Mouse (Mus musculus): ENCODE results near the gene Tmem107. TPM values are rescaled to one million over a fixed set of nuclear protein-coding genes. Genes with fewer than 3 reads are reported as not detected.
A peak's percentile ranks its signal among the peaks of the same experiment; 100 is the strongest.

Gene Tmem107
- total RNA-seq, 2 experiments from 2014 or later = 10.4 to 48.9 TPM

DNA sequence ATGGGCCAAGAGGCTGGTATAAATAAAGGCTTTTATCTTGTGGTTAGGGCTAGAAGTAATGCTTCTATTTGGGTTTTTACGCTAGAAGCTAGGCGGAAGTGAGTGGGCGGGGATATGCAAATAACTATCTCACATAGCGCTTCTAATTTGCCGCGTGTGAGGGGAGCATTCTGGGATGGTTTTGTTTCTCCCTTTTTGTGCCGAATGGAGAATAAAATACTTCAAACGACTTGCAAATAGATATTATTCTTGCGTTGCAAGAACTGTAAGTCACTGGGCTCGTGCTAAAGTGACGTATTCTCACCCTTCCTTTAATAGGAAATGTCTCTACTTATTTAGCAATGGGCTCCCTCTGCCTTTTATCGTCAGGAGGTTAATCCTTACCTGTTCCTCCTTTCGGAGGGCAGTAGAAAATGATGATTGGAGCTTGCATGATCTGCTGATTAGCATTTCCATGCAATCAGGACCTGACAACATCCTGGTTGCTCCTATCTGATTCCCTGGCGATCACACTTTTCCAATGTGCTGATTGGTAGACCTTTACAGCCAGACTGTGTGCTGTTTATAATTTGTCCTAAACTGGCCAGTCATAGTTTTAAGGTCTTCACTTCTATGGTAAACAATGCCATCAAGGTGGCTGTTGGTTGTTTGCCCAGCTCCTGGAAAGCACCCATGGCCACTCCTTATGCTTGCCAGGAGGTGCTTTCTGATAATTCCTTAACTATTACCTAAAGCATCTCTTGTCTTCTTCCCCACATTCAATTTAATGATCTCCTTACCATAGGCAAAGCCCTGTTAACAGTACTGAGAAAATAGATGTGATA is 2.7 kb downstream of the Tmem107 start:
- peak; percentile 65 for ATAC-seq (replicated peaks; ENCODE audit: poor library complexity, severe bottlenecking)

- ATAC-seq (replicated peaks; ENCODE audit: poor library complexity, severe bottlenecking) = peak; percentile 11; the same call in 1 of the 2 replicates
Observed at GRCm38 (mm10) chr11:69073951-69074775, 3.6 kb downstream of the Tmem107 start.

- ATAC-seq (replicated peaks; ENCODE audit: poor library complexity, severe bottlenecking) = no peak
Observed at GRCm38 (mm10) chr11:69074776-69075069, 4.1 kb downstream of the Tmem107 start.

DNA sequence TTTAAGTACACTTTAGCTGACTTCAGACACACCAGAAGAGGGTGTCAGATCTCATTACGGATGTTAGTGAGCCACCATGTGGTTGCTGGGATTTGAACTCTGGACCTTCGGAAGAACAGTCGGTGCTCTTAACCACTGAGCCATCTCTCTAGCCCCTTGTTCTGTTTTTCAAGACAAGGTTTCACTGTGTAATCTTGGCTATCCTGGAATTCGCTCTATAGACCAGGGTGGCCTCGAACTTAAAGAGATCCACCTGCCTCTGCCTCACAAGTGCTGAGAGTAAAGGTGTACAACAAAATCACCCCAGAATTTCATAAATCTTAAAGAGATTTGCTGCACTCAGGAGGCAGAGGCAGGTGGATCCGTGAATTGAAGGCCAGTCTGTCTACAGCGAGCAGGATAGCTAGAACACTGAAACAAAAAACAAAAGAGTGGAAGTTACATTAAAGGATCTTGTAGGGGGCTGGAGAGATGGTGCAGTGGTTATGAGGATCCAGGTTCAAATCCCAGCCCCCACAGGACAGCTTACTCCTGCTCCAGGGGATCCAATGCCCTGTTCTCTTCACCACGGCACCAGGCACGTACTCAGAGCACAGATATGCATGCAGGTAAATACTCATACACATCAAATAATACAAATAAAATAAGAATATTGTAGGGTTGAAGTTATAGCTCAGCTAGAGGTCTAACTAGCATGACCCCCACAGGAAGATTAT is 5.3 kb downstream of the Tmem107 start:
- ATAC-seq (replicated peaks; ENCODE audit: poor library complexity, severe bottlenecking) = no peak

DNA sequence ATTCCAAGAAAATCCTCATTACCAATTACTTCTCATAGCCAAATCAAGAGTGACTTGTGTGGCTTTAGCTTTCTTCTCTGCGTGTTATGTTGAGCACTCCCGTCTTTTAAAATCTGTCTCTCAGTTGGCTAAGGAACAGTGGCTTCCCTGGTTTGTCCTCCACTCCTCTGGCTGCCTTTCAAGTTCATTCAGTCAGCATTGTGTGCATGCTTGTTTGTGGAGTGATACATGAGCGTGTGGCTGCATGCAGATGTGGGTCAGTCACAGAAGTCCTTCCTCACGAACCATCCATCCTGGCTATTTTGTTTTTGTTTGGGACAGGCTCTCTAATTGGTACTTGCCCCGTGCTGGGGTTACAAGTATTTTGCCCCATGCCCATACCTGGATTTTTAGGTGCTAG is 6.0 kb downstream of the Tmem107 start:
- no peak for ATAC-seq (replicated peaks; ENCODE audit: poor library complexity, severe bottlenecking)

- no peak for ATAC-seq (replicated peaks; ENCODE audit: poor library complexity, severe bottlenecking)
Observed at GRCm38 (mm10) chr11:69077316-69077715, 6.7 kb downstream of the Tmem107 start.

DNA sequence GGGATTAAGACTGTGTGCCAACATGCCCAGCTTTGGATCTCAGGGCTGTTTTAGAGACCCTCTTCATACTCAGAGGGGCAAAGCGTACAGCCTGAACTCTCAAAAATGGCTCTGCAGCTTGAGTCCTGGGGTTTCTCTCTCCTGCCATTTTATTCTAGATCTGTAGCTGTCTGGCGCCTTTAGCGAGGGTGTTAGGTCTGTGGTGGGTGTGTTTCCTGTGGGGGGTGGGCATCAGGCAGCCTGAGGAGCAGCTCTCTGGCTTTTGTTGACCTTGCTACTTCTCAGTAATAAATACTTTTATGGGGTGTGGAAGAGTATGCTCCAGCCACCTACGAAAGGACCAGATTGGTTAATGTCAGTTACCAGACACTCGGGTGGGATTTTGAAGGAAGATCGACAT is 7.4 kb downstream of the Tmem107 start:
- ATAC-seq (replicated peaks; ENCODE audit: poor library complexity, severe bottlenecking) = no peak

GRCm38 (mm10) chr11:69078805-69079438 is 8.3 kb downstream of the Tmem107 start:
- ATAC-seq (replicated peaks; ENCODE audit: poor library complexity, severe bottlenecking) = peak; percentile 89

- 0 out of 2 replicates have a peak, but pooled peaks have one; percentile 12 for ATAC-seq (replicated peaks; ENCODE audit: poor library complexity, severe bottlenecking)
Observed at GRCm38 (mm10) chr11:69080102-69080854, 9.7 kb downstream of the Tmem107 start.

DNA sequence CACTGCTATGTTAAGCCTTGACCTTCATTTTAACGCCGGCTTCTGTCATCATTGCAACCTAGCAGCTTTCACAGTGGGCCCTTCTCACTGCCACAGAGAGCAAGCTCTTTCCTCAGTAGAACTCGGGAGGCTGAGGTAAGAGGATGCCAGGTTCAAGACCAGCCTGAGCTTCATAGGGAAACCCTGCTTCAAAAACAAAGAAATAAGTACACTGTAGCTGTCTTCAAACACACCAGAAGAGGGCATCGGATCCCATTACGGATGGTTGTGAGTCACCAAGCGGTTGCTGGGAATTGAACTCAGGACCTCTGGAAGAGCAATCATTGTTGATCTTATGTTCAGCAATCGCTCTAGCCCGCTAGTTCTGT is 10.2 kb downstream of the Tmem107 start:
- no peak for ATAC-seq (replicated peaks; ENCODE audit: poor library complexity, severe bottlenecking)

DNA sequence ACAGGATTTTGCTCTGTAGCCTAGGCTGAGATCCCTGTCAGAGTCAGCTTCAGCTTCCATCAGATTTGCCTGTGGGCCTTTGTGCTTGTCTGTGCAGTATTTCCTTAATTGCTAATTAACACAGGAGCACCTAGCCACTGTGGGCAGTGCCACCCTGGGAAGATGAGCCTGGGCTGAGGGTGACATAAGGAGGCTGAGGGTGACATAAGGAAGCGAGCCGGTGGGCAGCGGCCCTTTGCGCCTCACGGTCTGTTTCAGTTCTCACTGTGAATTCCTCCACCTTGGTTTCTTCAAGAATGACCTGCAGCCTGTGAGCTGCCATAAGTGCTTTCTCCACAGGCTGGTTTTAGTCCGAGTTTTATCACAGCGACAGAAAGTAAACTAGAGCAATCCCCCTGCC is 11.0 kb downstream of the Tmem107 start:
- no peak for ATAC-seq (replicated peaks; ENCODE audit: poor library complexity, severe bottlenecking)

- ATAC-seq (replicated peaks; ENCODE audit: poor library complexity, severe bottlenecking) = no peak
Observed at GRCm38 (mm10) chr11:69085608-69086007, 15.0 kb downstream of the Tmem107 start.

GRCm38 (mm10) chr11:69086390-69086789 is 15.8 kb downstream of the Tmem107 start:
- no peak for ATAC-seq (replicated peaks; ENCODE audit: poor library complexity, severe bottlenecking)

DNA sequence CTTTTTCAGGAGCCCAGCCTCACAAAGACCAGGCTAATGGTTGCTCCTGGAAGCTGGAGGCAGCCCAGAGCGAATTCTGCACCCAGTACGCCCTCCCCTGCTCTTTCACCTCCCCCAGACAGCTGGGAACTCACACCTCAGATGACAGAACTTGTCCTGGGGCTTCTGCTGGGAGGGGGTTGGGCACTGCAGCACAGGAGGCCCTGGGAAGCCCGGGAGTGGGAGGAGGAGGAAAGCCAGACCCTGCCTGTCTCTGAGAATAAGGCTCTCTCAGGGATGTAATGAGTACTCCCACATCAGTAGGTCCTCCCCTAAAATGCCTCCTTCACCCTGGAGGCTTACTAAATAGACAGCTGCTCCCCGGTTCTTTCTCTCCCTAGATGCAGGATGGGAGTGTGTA is 16.5 kb downstream of the Tmem107 start:
- ATAC-seq (replicated peaks; ENCODE audit: poor library complexity, severe bottlenecking) = no peak

- ATAC-seq (replicated peaks; ENCODE audit: poor library complexity, severe bottlenecking) = no peak
Observed at GRCm38 (mm10) chr11:69087597-69087996, 17.0 kb downstream of the Tmem107 start.

- ATAC-seq (replicated peaks; ENCODE audit: poor library complexity, severe bottlenecking) = peak; percentile 75
Observed at GRCm38 (mm10) chr11:69088103-69088855, 17.7 kb downstream of the Tmem107 start, which contains the start of gene Vamp2. TSS of gene Vamp2 (plus strand) at chr11:69088490.

- ATAC-seq (replicated peaks; ENCODE audit: poor library complexity, severe bottlenecking) = peak; percentile 12; the same call in 1 of the 2 replicates
Observed at GRCm38 (mm10) chr11:69088856-69089615, 18.4 kb downstream of the Tmem107 start.

DNA sequence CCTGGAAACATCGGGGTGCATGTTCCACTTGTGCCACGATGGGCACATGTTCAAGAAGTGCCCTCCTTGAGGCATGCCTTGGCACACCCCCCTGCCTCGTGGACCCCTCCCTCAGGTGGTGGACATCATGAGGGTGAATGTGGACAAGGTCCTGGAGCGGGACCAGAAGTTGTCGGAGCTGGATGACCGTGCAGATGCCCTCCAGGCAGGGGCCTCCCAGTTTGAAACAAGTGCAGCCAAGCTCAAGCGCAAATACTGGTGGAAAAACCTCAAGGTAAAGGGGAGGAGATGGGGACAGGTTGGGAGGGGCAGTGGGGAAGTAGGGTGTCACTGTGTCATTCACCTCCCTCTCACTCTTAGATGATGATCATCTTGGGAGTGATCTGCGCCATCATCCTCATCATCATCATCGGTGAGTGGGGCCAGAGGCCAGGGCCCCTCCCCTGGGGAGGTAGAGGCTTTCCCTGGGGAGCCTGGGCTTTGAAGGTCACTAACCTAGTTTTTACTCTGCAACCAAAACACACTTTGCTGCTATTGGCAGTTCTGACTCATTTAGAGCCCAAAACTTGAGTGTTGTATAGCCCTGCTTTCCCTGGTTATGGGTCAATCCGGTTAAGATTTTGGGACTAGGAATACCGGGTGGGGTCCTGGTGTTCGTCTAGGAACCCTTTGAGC is 19.1 kb downstream of the Tmem107 start:
- ATAC-seq (replicated peaks; ENCODE audit: poor library complexity, severe bottlenecking) = no peak
